Mouse (Mus musculus): ENCODE data around the gene Msantd2. TPM values are rescaled to one million over a fixed set of nuclear protein-coding genes. Genes with fewer than 3 reads are reported as not detected.

Gene Msantd2
- polyA plus RNA-seq, 1 experiment from 2014 or later = 50.7 TPM

- Histone ChIP-seq H3K4me3 (no peak overlapping the region), H3K27me3 (peaks cover 94% of the 10 kb centered on the region), H3K9me3 (replicated peaks) (no peaks in the 10 kb centered on the region), H3K27ac (no peak overlapping the region), H3K9ac (no peak overlapping the region), H3K4me1 (peaks cover 22% of the 10 kb centered on the region), H3K36me3 (no peaks in the 10 kb centered on the region), H3K4me2 (replicated peaks) (no peak overlapping the region)
- 85% methylated on average over 1 of the region's 1 CpGs for WGBS
- ATAC-seq (ENCODE audit: low FRiP score) = no peak
Observed at GRCm38 (mm10) chr9:37546889-37547288, 57.8 kb downstream of the Msantd2 start.

GRCm38 (mm10) chr9:37550435-37550834, 61.3 kb downstream of the Msantd2 start:
- no peaks in the 10 kb centered on the region for H3K9me3 ChIP-seq (replicated peaks)
- 50% methylated on average over 1 of the region's 1 CpGs for WGBS
- H3K27ac ChIP-seq = no peak overlapping the region
- H3K27me3 ChIP-seq = peaks cover 98% of the 10 kb centered on the region
- H3K36me3 ChIP-seq = no peaks in the 10 kb centered on the region
- H3K4me2 ChIP-seq (replicated peaks) = no peak overlapping the region
- H3K4me3 ChIP-seq = no peak overlapping the region
- no peak overlapping the region for H3K9ac ChIP-seq
- ATAC-seq (ENCODE audit: low FRiP score) = no peak
- H3K4me1 ChIP-seq = peaks cover 24% of the 10 kb centered on the region

- Histone ChIP-seq H3K27ac (no peak overlapping the region), H3K4me2 (replicated peaks) (peak overlapping the region; percentile 83), H3K27me3 (peaks cover 85% of the 10 kb centered on the region), H3K36me3 (no peaks in the 10 kb centered on the region), H3K9ac (peak overlapping the region; percentile 38), H3K4me3 (peak overlapping the region; percentile 38), H3K4me1 (peaks cover 23% of the 10 kb centered on the region), H3K9me3 (replicated peaks) (no peaks in the 10 kb centered on the region)
- no peak; the same call in 1 of the 2 replicates for ATAC-seq (ENCODE audit: low FRiP score)
- WGBS = 3% methylated on average over 23 of the region's 23 CpGs
Observed at GRCm38 (mm10) chr9:37551751-37552531, 62.8 kb downstream of the Msantd2 start.

GRCm38 (mm10) chr9:37552536-37553293, 63.6 kb downstream of the Msantd2 start, which contains the start of gene Nrgn:
Gene Nrgn (minus strand): TSS chr9:37552904.
- peaks cover 23% of the 10 kb centered on the region for H3K4me1 ChIP-seq
- peak; percentile 93 for ATAC-seq (ENCODE audit: low FRiP score)
- no peak within 1 kb of the TSS for H3K27ac ChIP-seq
- H3K4me2 ChIP-seq (replicated peaks) = peak within 1 kb of the TSS; percentile 83
- H3K27me3 ChIP-seq = peaks cover 78% of the 10 kb centered on the region
- 5% methylated on average over 31 of the region's 31 CpGs for WGBS
- peak within 1 kb of the TSS; percentile 38 for H3K4me3 ChIP-seq
- H3K9me3 ChIP-seq (replicated peaks) = no peaks in the 10 kb centered on the region
- H3K36me3 ChIP-seq = no peaks in the 10 kb centered on the region
- H3K9ac ChIP-seq = peak within 1 kb of the TSS; percentile 38

- Histone ChIP-seq H3K9me3 (replicated peaks) (no peaks in the 10 kb centered on the region), H3K4me2 (replicated peaks) (no peak overlapping the region), H3K4me1 (peaks cover 23% of the 10 kb centered on the region), H3K27me3 (peaks cover 63% of the 10 kb centered on the region), H3K9ac (no peak overlapping the region), H3K27ac (no peak overlapping the region), H3K36me3 (no peaks in the 10 kb centered on the region), H3K4me3 (no peak overlapping the region)
- no peak for ATAC-seq (ENCODE audit: low FRiP score)
- WGBS = 89% methylated on average over 1 of the region's 1 CpGs
Observed at GRCm38 (mm10) chr9:37554279-37554678, 65.2 kb downstream of the Msantd2 start.

- no peak for ATAC-seq (ENCODE audit: low FRiP score)
- peaks cover 23% of the 10 kb centered on the region for H3K4me1 ChIP-seq
- WGBS = 31% methylated on average over 7 of the region's 7 CpGs
Observed at GRCm38 (mm10) chr9:37554838-37555748, 66.0 kb downstream of the Msantd2 start, which contains the start of gene Siae. Gene Siae (plus strand): TSS chr9:37555698.

GRCm38 (mm10) chr9:37556366-37556765, 67.2 kb downstream of the Msantd2 start:
- Histone ChIP-seq H3K36me3 (no peaks in the 10 kb centered on the region), H3K27ac (no peak overlapping the region), H3K9ac (no peak overlapping the region), H3K9me3 (replicated peaks) (no peaks in the 10 kb centered on the region), H3K27me3 (peaks cover 42% of the 10 kb centered on the region), H3K4me3 (no peak overlapping the region), H3K4me1 (peaks cover 23% of the 10 kb centered on the region), H3K4me2 (replicated peaks) (no peak overlapping the region)
- no peak for ATAC-seq (ENCODE audit: low FRiP score)
- 74% methylated on average over 3 of the region's 3 CpGs for WGBS

More at GRCm38 (mm10) chr9:37554838-37555748, 66.0 kb downstream of the Msantd2 start, which contains the start of gene Siae:
- Histone ChIP-seq H3K4me2 (replicated peaks) (no peak within 1 kb of the TSS), H3K4me3 (no peak within 1 kb of the TSS), H3K27ac (no peak within 1 kb of the TSS), H3K36me3 (no peaks in the 10 kb centered on the region), H3K27me3 (peaks cover 55% of the 10 kb centered on the region), H3K9me3 (replicated peaks) (no peaks in the 10 kb centered on the region), H3K9ac (no peak within 1 kb of the TSS)

GRCm38 (mm10) chr9:37560617-37561016, 71.5 kb downstream of the Msantd2 start:
- no peak for ATAC-seq (ENCODE audit: low FRiP score)
- H3K4me2 ChIP-seq (replicated peaks) = no peak overlapping the region
- no peaks in the 10 kb centered on the region for H3K27me3 ChIP-seq
- WGBS = 78% methylated on average over 2 of the region's 2 CpGs
- H3K27ac ChIP-seq = no peak overlapping the region
- 0 out of 2 replicates have a peak, but pooled peaks cover under 1% of the 10 kb centered on the region for H3K4me1 ChIP-seq
- H3K9me3 ChIP-seq (replicated peaks) = no peaks in the 10 kb centered on the region
- no peak overlapping the region for H3K9ac ChIP-seq
- H3K4me3 ChIP-seq = no peak overlapping the region
- no peaks in the 10 kb centered on the region for H3K36me3 ChIP-seq

- WGBS = 69% methylated on average over 1 of the region's 1 CpGs
- no peak for ATAC-seq (ENCODE audit: low FRiP score)
- H3K27ac ChIP-seq = no peak overlapping the region
- no peak overlapping the region for H3K4me3 ChIP-seq
- H3K9ac ChIP-seq = no peak overlapping the region
- H3K9me3 ChIP-seq (replicated peaks) = no peaks in the 10 kb centered on the region
- no peak overlapping the region for H3K4me2 ChIP-seq (replicated peaks)
- peaks cover 11% of the 10 kb centered on the region for H3K4me1 ChIP-seq
- H3K27me3 ChIP-seq = no peaks in the 10 kb centered on the region
- no peaks in the 10 kb centered on the region for H3K36me3 ChIP-seq
Observed at GRCm38 (mm10) chr9:37563805-37564204, 74.7 kb downstream of the Msantd2 start.

GRCm38 (mm10) chr9:37567019-37567418, 77.9 kb downstream of the Msantd2 start:
- no peaks in the 10 kb centered on the region for H3K27me3 ChIP-seq
- H3K36me3 ChIP-seq = no peaks in the 10 kb centered on the region
- no peaks in the 10 kb centered on the region for H3K9me3 ChIP-seq (replicated peaks)
- 91% methylated on average over 2 of the region's 2 CpGs for WGBS
- H3K4me3 ChIP-seq = no peak overlapping the region
- H3K9ac ChIP-seq = no peak overlapping the region
- H3K4me1 ChIP-seq = peaks cover 11% of the 10 kb centered on the region
- no peak for ATAC-seq (ENCODE audit: low FRiP score)
- H3K4me2 ChIP-seq (replicated peaks) = no peak overlapping the region
- no peak overlapping the region for H3K27ac ChIP-seq

GRCm38 (mm10) chr9:37567454-37567853, 78.3 kb downstream of the Msantd2 start:
- H3K4me1 ChIP-seq = peaks cover 11% of the 10 kb centered on the region
- no peak for ATAC-seq (ENCODE audit: low FRiP score)
- H3K4me2 ChIP-seq (replicated peaks) = no peak overlapping the region
- WGBS = 53% methylated on average over 5 of the region's 5 CpGs
- H3K4me3 ChIP-seq = no peak overlapping the region
- no peaks in the 10 kb centered on the region for H3K9me3 ChIP-seq (replicated peaks)
- H3K9ac ChIP-seq = no peak overlapping the region
- no peaks in the 10 kb centered on the region for H3K36me3 ChIP-seq
- H3K27me3 ChIP-seq = no peaks in the 10 kb centered on the region
- H3K27ac ChIP-seq = no peak overlapping the region

Measured in hindbrain, embryonic 12.5 days (tissue).